Mouse (Mus musculus): ENCODE measurements around the gene Ackr2. TPM values are rescaled to one million over a fixed set of nuclear protein-coding genes. Genes with fewer than 3 reads are reported as not detected.

The Ackr2 gene
- polyA plus RNA-seq, 1 experiment from 2014 or later = 0.79 TPM

- H3K27me3 ChIP-seq (ENCODE audit: insufficient read depth, low read length) = no peaks in the 10 kb centered on the region
- no peaks in the 10 kb centered on the region for H3K9me3 ChIP-seq (replicated peaks; ENCODE audit: low read length)
- H3K27ac ChIP-seq = no peak overlapping the region
- ATAC-seq (replicated peaks; ENCODE audit: low FRiP score, low read depth) (no peak), DNase-seq (ENCODE audit: low spot score) (no peak)
- no peak overlapping the region for H3K9ac ChIP-seq (ENCODE audit: low read depth, low read length)
- WGBS = 40% methylated on average over 4 of the region's 4 CpGs
- H3K4me2 ChIP-seq (ENCODE audit: low read length) = peak overlapping the region; percentile 36; the same call in 1 of the 2 replicates
- TF ChIP-seq CTCF (IDR thresholded peaks at IDR 0.05; ENCODE audit: low read depth) = no peak
- H3K36me3 ChIP-seq (ENCODE audit: insufficient read depth, low read length) = no peaks in the 10 kb centered on the region
- H3K4me1 ChIP-seq (replicated peaks; ENCODE audit: insufficient read depth, low read length) = 0 out of 2 replicates have a peak, but pooled peaks cover 7% of the 10 kb centered on the region
- H3K4me3 ChIP-seq (replicated peaks; ENCODE audit: low read depth, low read length) = no peak overlapping the region
These were observed 8.2 kb upstream of the Ackr2 start for GRCm38 (mm10) chr9:121889927-121890440.

GRCm38 (mm10) chr9:121890441-121890941, 7.7 kb upstream of the Ackr2 start:
- Histone ChIP-seq H3K27me3 (ENCODE audit: insufficient read depth, low read length) (no peaks in the 10 kb centered on the region), H3K36me3 (ENCODE audit: insufficient read depth, low read length) (no peaks in the 10 kb centered on the region), H3K27ac (no peak overlapping the region; the same call in 1 of the 2 replicates), H3K4me2 (ENCODE audit: low read length) (peak overlapping the region; percentile 36; the same call in 1 of the 2 replicates), H3K4me3 (replicated peaks; ENCODE audit: low read depth, low read length) (no peak overlapping the region), H3K4me1 (replicated peaks; ENCODE audit: insufficient read depth, low read length) (0 out of 2 replicates have a peak, but pooled peaks cover 7% of the 10 kb centered on the region), H3K9me3 (replicated peaks; ENCODE audit: low read length) (no peaks in the 10 kb centered on the region), H3K9ac (ENCODE audit: low read depth, low read length) (no peak overlapping the region)
- 4% methylated on average over 18 of the region's 18 CpGs for WGBS
- ATAC-seq (replicated peaks; ENCODE audit: low FRiP score, low read depth) (peak; percentile 54; the same call in 1 of the 2 replicates), DNase-seq (ENCODE audit: low spot score) (peak; percentile 73)
- TF ChIP-seq CTCF (IDR thresholded peaks at IDR 0.05; ENCODE audit: low read depth) = no peak

- Histone ChIP-seq H3K4me2 (ENCODE audit: low read length) (no peak overlapping the region), H3K9me3 (replicated peaks; ENCODE audit: low read length) (no peaks in the 10 kb centered on the region), H3K9ac (ENCODE audit: low read depth, low read length) (no peak overlapping the region), H3K4me3 (replicated peaks; ENCODE audit: low read depth, low read length) (no peak overlapping the region), H3K4me1 (replicated peaks; ENCODE audit: insufficient read depth, low read length) (0 out of 2 replicates have a peak, but pooled peaks cover 7% of the 10 kb centered on the region), H3K36me3 (ENCODE audit: insufficient read depth, low read length) (no peaks in the 10 kb centered on the region), H3K27me3 (ENCODE audit: insufficient read depth, low read length) (no peaks in the 10 kb centered on the region), H3K27ac (no peak overlapping the region)
- DNase-seq (ENCODE audit: low spot score) = no peak
- 90% methylated on average over 9 of the region's 9 CpGs for WGBS
- ATAC-seq (replicated peaks; ENCODE audit: low FRiP score, low read depth) = no peak
- no peak for TF ChIP-seq CTCF (IDR thresholded peaks at IDR 0.05; ENCODE audit: low read depth)
These were observed 6.9 kb upstream of the Ackr2 start for GRCm38 (mm10) chr9:121891301-121891700.

DNA sequence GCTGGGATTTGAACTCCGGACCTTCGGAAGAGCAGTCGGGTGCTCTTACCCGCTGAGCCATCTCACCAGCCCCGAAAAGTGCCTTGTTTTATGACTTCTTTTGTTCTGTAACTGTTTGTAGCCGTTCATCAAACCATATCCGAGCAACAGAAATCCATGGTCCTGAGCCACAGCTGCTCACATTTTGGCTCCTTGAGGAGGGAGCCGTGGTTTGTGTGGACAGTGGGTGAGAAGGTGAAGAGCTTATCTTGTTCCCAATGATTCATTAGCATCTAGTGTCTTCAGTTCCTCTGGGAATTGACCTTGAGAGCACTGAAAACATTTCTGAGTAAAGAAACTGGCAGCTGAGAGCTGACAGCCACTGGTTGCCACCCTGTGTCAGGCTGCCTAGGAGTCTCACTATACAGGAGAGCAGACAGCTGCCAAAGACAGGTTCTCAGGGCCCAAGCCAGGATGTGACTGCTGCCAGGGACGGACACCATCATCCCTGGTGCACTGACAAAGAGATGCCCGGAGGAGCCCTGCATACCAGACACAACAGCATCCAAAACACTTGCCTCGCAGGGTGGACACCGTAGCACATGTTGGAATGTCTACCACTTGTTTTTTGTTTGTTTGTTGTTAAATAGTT, 6.0 kb upstream of the Ackr2 start:
- Histone ChIP-seq H3K4me3 (replicated peaks; ENCODE audit: low read depth, low read length) (no peak overlapping the region), H3K9me3 (replicated peaks; ENCODE audit: low read length) (no peaks in the 10 kb centered on the region), H3K9ac (ENCODE audit: low read depth, low read length) (no peak overlapping the region), H3K27me3 (ENCODE audit: insufficient read depth, low read length) (no peaks in the 10 kb centered on the region), H3K36me3 (ENCODE audit: insufficient read depth, low read length) (no peaks in the 10 kb centered on the region), H3K27ac (no peak overlapping the region), H3K4me2 (ENCODE audit: low read length) (no peak overlapping the region), H3K4me1 (replicated peaks; ENCODE audit: insufficient read depth, low read length) (0 out of 2 replicates have a peak, but pooled peaks cover 7% of the 10 kb centered on the region)
- no peak for TF ChIP-seq CTCF (IDR thresholded peaks at IDR 0.05; ENCODE audit: low read depth)
- DNase-seq (ENCODE audit: low spot score) = no peak
- ATAC-seq (replicated peaks; ENCODE audit: low FRiP score, low read depth) = no peak
- 67% methylated on average over 12 of the region's 12 CpGs for WGBS

- WGBS = 74% methylated on average over 7 of the region's 7 CpGs
- H3K36me3 ChIP-seq (ENCODE audit: insufficient read depth, low read length) = no peaks in the 10 kb centered on the region
- H3K27me3 ChIP-seq (ENCODE audit: insufficient read depth, low read length) = no peaks in the 10 kb centered on the region
- H3K9me3 ChIP-seq (replicated peaks; ENCODE audit: low read length) = no peaks in the 10 kb centered on the region
- H3K4me2 ChIP-seq (ENCODE audit: low read length) = no peak overlapping the region
- ATAC-seq (replicated peaks; ENCODE audit: low FRiP score, low read depth) = no peak
- DNase-seq (ENCODE audit: low spot score) = no peak
- H3K4me1 ChIP-seq (replicated peaks; ENCODE audit: insufficient read depth, low read length) = 0 out of 2 replicates have a peak, but pooled peaks cover 7% of the 10 kb centered on the region
- TF ChIP-seq CTCF (IDR thresholded peaks at IDR 0.05; ENCODE audit: low read depth) = no peak
- no peak overlapping the region for H3K9ac ChIP-seq (ENCODE audit: low read depth, low read length)
- H3K4me3 ChIP-seq (replicated peaks; ENCODE audit: low read depth, low read length) = no peak overlapping the region
- no peak overlapping the region for H3K27ac ChIP-seq
These were observed 3.7 kb upstream of the Ackr2 start for GRCm38 (mm10) chr9:121894447-121894846.

DNA sequence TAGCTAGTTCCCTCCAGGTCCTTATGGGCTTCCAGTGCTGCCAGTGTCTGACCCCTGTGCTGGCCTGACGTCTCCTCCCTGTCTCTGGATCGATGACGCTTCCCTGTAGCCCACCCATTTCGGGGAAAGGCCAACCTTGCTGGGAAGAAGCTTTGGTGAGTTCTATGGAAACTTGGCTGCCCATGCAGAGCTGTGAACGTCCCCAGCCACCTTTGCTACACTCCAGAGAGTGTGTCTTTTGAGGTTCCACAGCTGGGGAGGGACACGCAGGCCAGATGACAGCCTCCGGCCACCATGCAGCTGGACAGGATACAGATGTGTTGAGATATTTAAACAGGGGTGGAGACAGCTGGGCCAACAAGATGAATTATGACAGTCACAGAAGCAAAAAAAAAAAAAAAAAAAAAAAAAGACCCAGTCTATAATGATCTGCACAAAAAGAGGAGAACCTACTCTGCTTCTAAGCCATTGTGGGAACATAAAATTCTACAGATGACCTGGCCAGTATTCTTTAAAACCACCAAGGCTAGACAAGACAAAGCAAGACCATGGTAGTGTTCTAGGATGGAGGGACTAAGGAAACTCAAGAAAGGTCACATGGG, 2.7 kb upstream of the Ackr2 start:
- TF ChIP-seq CTCF (IDR thresholded peaks at IDR 0.05; ENCODE audit: low read depth) = no peak
- peak; percentile 60 for DNase-seq (ENCODE audit: low spot score)
- Histone ChIP-seq H3K36me3 (ENCODE audit: insufficient read depth, low read length) (no peaks in the 10 kb centered on the region), H3K4me1 (replicated peaks; ENCODE audit: insufficient read depth, low read length) (0 out of 2 replicates have a peak, but pooled peaks cover 3% of the 10 kb centered on the region), H3K9me3 (replicated peaks; ENCODE audit: low read length) (no peaks in the 10 kb centered on the region), H3K27me3 (ENCODE audit: insufficient read depth, low read length) (no peaks in the 10 kb centered on the region), H3K4me3 (replicated peaks; ENCODE audit: low read depth, low read length) (no peak overlapping the region), H3K27ac (no peak overlapping the region), H3K9ac (ENCODE audit: low read depth, low read length) (no peak overlapping the region), H3K4me2 (ENCODE audit: low read length) (no peak overlapping the region)
- 46% methylated on average over 7 of the region's 7 CpGs for WGBS
- 0 out of 2 replicates have a peak, but pooled peaks have one; percentile 29 for ATAC-seq (replicated peaks; ENCODE audit: low FRiP score, low read depth)

All from kidney, postnatal 0 days (tissue).